Mouse (Mus musculus) midbrain, embryonic 11.5 days (tissue): ENCODE measurements around the gene Pih1d3. TPM values are rescaled to one million over a fixed set of nuclear protein-coding genes. Genes with fewer than 3 reads are reported as not detected.

Experiments
- ATAC-seq: fragments of 200-750 bp; cut with Nextera tagmentation; 2 replicates; pipeline ENCODE4 v1.8.0; 2017; ENCODE audit warnings: moderate TSS enrichment, moderate library complexity; ENCODE audit not compliant: low FRiP score
- DNase-seq: peaks from one replicate; pipeline ENCODE4 v3.0.0; 2015; ENCODE audit warnings: low spot score; ENCODE audit errors: missing footprints
- H3K27ac ChIP-seq: fragments of 300-500 bp; sonication (generic); 2 replicates; pipeline ENCODE4 v1.5.1; 2014; ENCODE audit warnings: low read depth, low read length
- H3K27me3 ChIP-seq: fragments of 300-500 bp; sonication (generic); 2 replicates; pipeline ENCODE4 v1.6.1; 2014; ENCODE audit warnings: mild to moderate bottlenecking, low read length, moderate library complexity, mixed read lengths; ENCODE audit not compliant: control insufficient read depth, insufficient read depth
- H3K36me3 ChIP-seq: fragments of 300-500 bp; sonication (generic); 2 replicates; pipeline ENCODE4 v1.6.1; 2014; ENCODE audit warnings: mild to moderate bottlenecking, low read length, moderate library complexity, mixed read lengths; ENCODE audit not compliant: control insufficient read depth, insufficient read depth
- H3K4me1 ChIP-seq: fragments of 300-500 bp; sonication (generic); 2 replicates; pipeline ENCODE4 v1.6.1; 2014; ENCODE audit warnings: low read length; ENCODE audit not compliant: control insufficient read depth, insufficient read depth
- H3K4me2 ChIP-seq: fragments of 300-500 bp; sonication (generic); 2 replicates; pipeline ENCODE4 v1.6.1; 2014; ENCODE audit warnings: mild to moderate bottlenecking, moderate library complexity
- H3K4me3 ChIP-seq: fragments of 300-500 bp; sonication (generic); 2 replicates; pipeline ENCODE4 v1.5.1; 2014; ENCODE audit warnings: low read depth, low read length
- H3K9ac ChIP-seq: fragments of 300-500 bp; sonication (generic); 2 replicates; pipeline ENCODE4 v1.6.1; 2014; ENCODE audit warnings: low read length
- H3K9me3 ChIP-seq: fragments of 300-500 bp; sonication (generic); 2 replicates; pipeline ENCODE4 v1.6.1; 2016; ENCODE audit warnings: low read length; ENCODE audit not compliant: control insufficient read depth
- WGBS: fragments of 180-500 bp; shearing (Covaris S2); extraction: QIAGEN DNeasy Blood & Tissue Kit; methylation state at CpG from one replicate; pipeline ENCODE4 v1.1.7; 2014; 5-methylcytosine and 5-hydroxymethylcytosine counted together
- polyA plus RNA-seq: library from polyadenylated mRNA; unstranded; fragments of >200 nt; fragmentation: Nextera tagmentation; extraction: Ambion mirVana; gene quantifications from 2 replicates; pipeline ENCODE4 v1.2.1, GENCODE M21; 2014

Gene Pih1d3
- polyA plus RNA-seq, 1 experiment from 2014 or later, result not detected

GRCm38 (mm10) chr1:31205770-31206169 lies 16.9 kb upstream of the Pih1d3 start:
- H3K27me3 ChIP-seq, result no peaks in the 10 kb centered on the region
- H3K4me3 ChIP-seq, result no peak overlapping the region
- DNase-seq (no peak), ATAC-seq (no peak)
- H3K4me1 ChIP-seq, result no peaks in the 10 kb centered on the region
- H3K9me3 ChIP-seq, result no peaks in the 10 kb centered on the region
- WGBS, result 79% methylated on average over 3 of the region's 3 CpGs
- no peak overlapping the region for H3K4me2 ChIP-seq
- no peaks in the 10 kb centered on the region for H3K36me3 ChIP-seq
- H3K9ac ChIP-seq, result no peak overlapping the region
- no peak overlapping the region for H3K27ac ChIP-seq

DNA sequence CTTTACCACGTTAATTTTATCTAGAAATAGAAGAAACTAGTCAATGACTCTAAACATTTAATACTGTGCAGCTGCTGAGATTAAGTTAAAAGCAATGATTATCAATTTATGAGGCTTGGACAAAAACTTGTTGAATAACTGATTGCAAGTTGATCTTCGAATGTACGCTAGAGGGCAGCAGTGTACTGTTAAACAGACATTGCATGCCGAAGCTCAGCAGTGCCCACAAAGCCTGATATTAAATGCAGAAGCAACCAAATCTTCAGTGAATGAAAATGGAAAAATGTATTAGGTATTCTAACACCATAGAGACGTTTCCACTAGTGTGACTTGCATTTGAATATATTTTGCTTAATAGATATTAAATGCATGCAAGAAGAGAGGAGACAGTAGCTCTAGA lies 12.5 kb upstream of the Pih1d3 start:
- no peaks in the 10 kb centered on the region for H3K9me3 ChIP-seq
- DNase-seq (peak; percentile 96), ATAC-seq (peak; percentile 55; the same call in 1 of the 2 replicates)
- no peak overlapping the region for H3K27ac ChIP-seq
- no peaks in the 10 kb centered on the region for H3K27me3 ChIP-seq
- H3K36me3 ChIP-seq, result no peaks in the 10 kb centered on the region
- no peak overlapping the region for H3K9ac ChIP-seq
- no peak overlapping the region for H3K4me3 ChIP-seq
- H3K4me1 ChIP-seq, result no peaks in the 10 kb centered on the region
- no peak overlapping the region for H3K4me2 ChIP-seq
- WGBS, result under 1% methylated on average over 5 of the region's 5 CpGs

- no peak overlapping the region for H3K4me3 ChIP-seq
- ATAC-seq (no peak), DNase-seq (no peak)
- H3K36me3 ChIP-seq, result no peaks in the 10 kb centered on the region
- H3K4me1 ChIP-seq, result no peaks in the 10 kb centered on the region
- H3K4me2 ChIP-seq, result no peak overlapping the region
- H3K9ac ChIP-seq, result no peak overlapping the region
- no peak overlapping the region for H3K27ac ChIP-seq
- 78% methylated on average over 1 of the region's 1 CpGs for WGBS
- no peaks in the 10 kb centered on the region for H3K9me3 ChIP-seq
- no peaks in the 10 kb centered on the region for H3K27me3 ChIP-seq
These were observed 7.8 kb upstream of the Pih1d3 start for GRCm38 (mm10) chr1:31214831-31215230.

- Histone ChIP-seq H3K27me3 (no peaks in the 10 kb centered on the region), H3K4me2 (no peak overlapping the region), H3K9ac (no peak overlapping the region), H3K36me3 (no peaks in the 10 kb centered on the region), H3K9me3 (no peaks in the 10 kb centered on the region), H3K4me3 (no peak overlapping the region), H3K4me1 (no peaks in the 10 kb centered on the region), H3K27ac (no peak overlapping the region)
- no peak for ATAC-seq
- DNase-seq, result no peak
- WGBS, result 88% methylated on average over 4 of the region's 4 CpGs
These were observed 1.9 kb upstream of the Pih1d3 start for GRCm38 (mm10) chr1:31220599-31221250.

DNA sequence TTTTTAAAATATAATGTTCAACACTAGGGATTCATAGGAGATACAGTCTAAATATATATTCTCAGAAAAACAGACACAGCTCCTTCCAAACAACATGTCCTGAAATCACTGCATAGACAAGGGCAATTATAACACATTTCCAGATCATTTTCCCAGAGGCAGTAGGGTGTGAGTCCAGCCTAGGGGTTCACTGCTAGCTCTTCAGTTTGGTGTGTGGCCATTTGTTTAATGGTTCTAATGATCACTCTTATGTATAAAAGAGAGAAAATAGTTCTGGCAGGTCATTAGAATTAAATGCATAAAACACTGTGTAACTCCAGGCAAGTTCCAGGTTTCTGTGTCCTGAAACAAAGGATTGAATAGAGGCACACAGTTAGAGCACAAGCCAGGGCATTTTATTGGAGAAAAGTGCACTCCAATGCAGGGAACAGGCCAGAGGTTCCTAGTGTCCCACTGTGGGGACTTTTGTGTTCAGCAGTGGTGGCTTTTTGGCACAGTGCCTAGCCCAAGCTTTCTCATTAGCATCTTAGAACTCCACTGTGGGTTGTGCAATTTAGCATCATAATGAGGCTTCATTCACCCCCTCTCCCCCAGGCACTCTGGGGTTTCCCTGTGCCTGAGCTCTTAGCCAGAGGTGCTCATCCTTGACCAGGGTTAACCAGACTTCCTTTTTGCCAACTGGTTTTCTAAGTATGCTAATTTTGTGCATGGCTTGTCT lies 10.8 kb downstream of the Pih1d3 start:
- ATAC-seq, result peak; percentile 91
- DNase-seq, result peak; percentile 83

GRCm38 (mm10) chr1:31260218-31260923 lies 37.7 kb downstream of the Pih1d3 start:
- no peaks in the 10 kb centered on the region for H3K9me3 ChIP-seq
- H3K36me3 ChIP-seq, result no peaks in the 10 kb centered on the region
- H3K9ac ChIP-seq, result no peak overlapping the region
- no peaks in the 10 kb centered on the region for H3K27me3 ChIP-seq
- DNase-seq (no peak), ATAC-seq (no peak)
- H3K4me3 ChIP-seq, result no peak overlapping the region
- H3K4me2 ChIP-seq, result no peak overlapping the region
- no peak overlapping the region for H3K27ac ChIP-seq
- WGBS, result 82% methylated on average over 10 of the region's 10 CpGs
- no peaks in the 10 kb centered on the region for H3K4me1 ChIP-seq

More for the DNA sequence above, 10.8 kb downstream of the Pih1d3 start:
- Histone ChIP-seq H3K36me3 (no peaks in the 10 kb centered on the region), H3K9me3 (no peaks in the 10 kb centered on the region), H3K4me3 (no peak overlapping the region), H3K27me3 (no peaks in the 10 kb centered on the region), H3K27ac (no peak overlapping the region), H3K9ac (no peak overlapping the region), H3K4me2 (no peak overlapping the region), H3K4me1 (no peaks in the 10 kb centered on the region)

Other genes with a start within 250 kb of the Pih1d3 start
- gene AC153137.1, start 244.9 kb upstream of the Pih1d3 start, polyA plus RNA-seq, result not detected in 2 replicates
- not detected in 2 replicates for gene Lgsn, start 46.4 kb upstream of the Pih1d3 start, polyA plus RNA-seq
- not detected in 2 replicates for gene 4931428L18Rik, start 154 bp upstream of the Pih1d3 start, polyA plus RNA-seq